ENCODE assay signal across 12 mouse cellular contexts in genomic region chr9:85324158-85324875, GRCm38 (mm10). TPM values are rescaled to one million over a fixed set of nuclear protein-coding genes. Genes with fewer than 3 reads are reported as not detected.
DNase-seq lines count a peak whose midpoint lies in the region; ATAC-seq and TF ChIP-seq lines count a peak whose summit lies in the region.
"Had no signal": no experiment of that assay in that cellular context is flagged by ENCODE, and none has a peak within 500 bp of the region (broad histone marks: within the 10 kb centered on the region; RNA-seq: fewer than 3 reads in every experiment).

No protein-coding gene starts in this region.

- no peaks in the 10 kb centered on the region for H3K9me3 ChIP-seq in limb, embryonic 12.5 days
- no peaks in the 10 kb centered on the region for H3K9me3 ChIP-seq in limb, embryonic 10.5 days (replicated peaks)
- no peaks in the 10 kb centered on the region for H3K9me3 ChIP-seq in hindbrain, embryonic 15.5 days
- no peaks in the 10 kb centered on the region for H3K9me3 ChIP-seq in midbrain, embryonic 15.5 days
- H3K9me3 ChIP-seq: forebrain, embryonic 10.5 days had no signal

- no peak overlapping the region for H3K27ac ChIP-seq in limb, embryonic 12.5 days
- no peak overlapping the region for H3K27ac ChIP-seq in limb, embryonic 10.5 days
- no peak overlapping the region for H3K27ac ChIP-seq in embryonic fibroblast, embryonic 13.5 days (ENCODE audit: insufficient read depth, low read length)
- no peak overlapping the region for H3K27ac ChIP-seq in hindbrain, embryonic 15.5 days (replicated peaks)
- H3K27ac ChIP-seq in midbrain, embryonic 15.5 days = no peak overlapping the region
- H3K27ac ChIP-seq: forebrain, embryonic 10.5 days had no signal

- H3K4me3 ChIP-seq in limb, embryonic 12.5 days (replicated peaks) = peak overlapping the region; percentile 68
- H3K4me3 ChIP-seq in limb, embryonic 10.5 days = no peak overlapping the region
- peak overlapping the region; percentile 49 for H3K4me3 ChIP-seq in embryonic fibroblast, embryonic 13.5 days (ENCODE audit: insufficient read depth, low read length)
- peak overlapping the region; percentile 59 for H3K4me3 ChIP-seq in hindbrain, embryonic 15.5 days
- H3K4me3 ChIP-seq in midbrain, embryonic 15.5 days = peak overlapping the region; percentile 52
- H3K4me3 ChIP-seq: forebrain, embryonic 10.5 days had no signal

- H3K27me3 ChIP-seq in limb, embryonic 12.5 days = peaks cover 39% of the 10 kb centered on the region
- peaks cover 33% of the 10 kb centered on the region for H3K27me3 ChIP-seq in limb, embryonic 10.5 days (ENCODE audit: low read depth, poor library complexity, severe bottlenecking)
- H3K27me3 ChIP-seq in hindbrain, embryonic 15.5 days = no peaks in the 10 kb centered on the region
- no peaks in the 10 kb centered on the region for H3K27me3 ChIP-seq in midbrain, embryonic 15.5 days (replicated peaks)

- no peak for DNase-seq in limb, embryonic 10.5 days (ENCODE audit: low spot score)
- no peak for DNase-seq in adrenal gland, postnatal 25 days
- DNase-seq in natural killer cell, adult 2 months (ENCODE audit: low spot score in 2 of 2) = no peak
- no peak for DNase-seq in layer of hippocampus, postnatal 14 days (ENCODE audit: low spot score in 2 of 2)

- ATAC-seq in limb, embryonic 12.5 days (ENCODE audit: insufficient number of reproducible peaks, insufficient read depth, low FRiP score, low TSS enrichment, low read depth) = no peak
- no peak for ATAC-seq in hindbrain, embryonic 15.5 days (ENCODE audit: low FRiP score, low read depth)
- ATAC-seq in midbrain, embryonic 15.5 days (replicated peaks) = no peak

- H3K9ac ChIP-seq in limb, embryonic 12.5 days (replicated peaks) = no peak overlapping the region
- no peak overlapping the region for H3K9ac ChIP-seq in hindbrain, embryonic 15.5 days
- H3K9ac ChIP-seq in midbrain, embryonic 15.5 days = no peak overlapping the region

- WGBS in limb, embryonic 12.5 days = 71% methylated on average over 11 of the region's 11 CpGs
- WGBS in limb, embryonic 10.5 days = 71% methylated on average over 11 of the region's 11 CpGs
- WGBS in hindbrain, embryonic 15.5 days = 81% methylated on average over 11 of the region's 11 CpGs
- WGBS in midbrain, embryonic 15.5 days = 83% methylated on average over 11 of the region's 11 CpGs

- TF ChIP-seq CTCF in embryonic fibroblast, embryonic 13.5 days (IDR thresholded peaks at IDR 0.05; ENCODE audit: borderline replicate concordance, insufficient read depth, low read length) = no peak

- peak overlapping the region; percentile 89 for H3K4me2 ChIP-seq in limb, embryonic 12.5 days
- H3K4me2 ChIP-seq in hindbrain, embryonic 15.5 days = peak overlapping the region; percentile 84
- H3K4me2 ChIP-seq in midbrain, embryonic 15.5 days = peak overlapping the region; percentile 98

- TF ChIP-seq POLR2A in embryonic fibroblast, embryonic 13.5 days (IDR thresholded peaks at IDR 0.05; ENCODE audit: low read depth, low read length) = no peak

- no peaks in the 10 kb centered on the region for H3K36me3 ChIP-seq in limb, embryonic 12.5 days
- H3K36me3 ChIP-seq in limb, embryonic 10.5 days = no peaks in the 10 kb centered on the region
- H3K36me3 ChIP-seq in hindbrain, embryonic 15.5 days = no peaks in the 10 kb centered on the region
- H3K36me3 ChIP-seq in midbrain, embryonic 15.5 days (replicated peaks) = no peaks in the 10 kb centered on the region
- H3K36me3 ChIP-seq: forebrain, embryonic 10.5 days had no signal

- H3K4me1 ChIP-seq in limb, embryonic 12.5 days (replicated peaks) = no peaks in the 10 kb centered on the region; the same call in 1 of the 2 replicates
- peaks cover 25% of the 10 kb centered on the region for H3K4me1 ChIP-seq in limb, embryonic 10.5 days
- no peaks in the 10 kb centered on the region for H3K4me1 ChIP-seq in embryonic fibroblast, embryonic 13.5 days (ENCODE audit: control insufficient read depth, insufficient read depth, low read length)
- peaks cover 14% of the 10 kb centered on the region for H3K4me1 ChIP-seq in hindbrain, embryonic 15.5 days (replicated peaks)
- H3K4me1 ChIP-seq in midbrain, embryonic 15.5 days = peaks cover 23% of the 10 kb centered on the region

RNA-seq across cellular contexts. Expression of gene Tent5a, which starts 2.8 kb away (rescaled TPM):
- polyA plus RNA-seq in limb, embryonic 12.5 days (2016; fragmentation: Nextera tagmentation; extraction: Ambion mirVana) = 3.3 and 6.1 TPM in 2 replicates
- polyA plus RNA-seq in limb, embryonic 10.5 days (2016; fragmentation: Nextera tagmentation; extraction: Ambion mirVana) = 1.3 and 1.6 TPM in 2 replicates
- polyA plus RNA-seq in embryonic fibroblast, embryonic 13.5 days (2011; ENCODE audit: insufficient read length, low read depth, missing spikeins) = 11.1 and 20.4 TPM in 2 replicates
- 5.8 and 6.3 TPM in 2 replicates for polyA plus RNA-seq in hindbrain, embryonic 15.5 days (2015; fragmentation: Nextera tagmentation; extraction: Ambion mirVana)
- 4.5 and 5.0 TPM in 2 replicates for polyA plus RNA-seq in midbrain, embryonic 15.5 days (2015; fragmentation: Nextera tagmentation; extraction: Ambion mirVana)
- 10.7 and 10.8 TPM in 2 replicates for total RNA-seq in adrenal gland, postnatal 25 days (2021)
- 1 to 10 TPM; 2.6 to 3.6 TPM for total RNA-seq in layer of hippocampus, postnatal 14 days (2021)

RNA-seq across cellular contexts. Expression of gene Gm11114, which starts 11.7 kb away (rescaled TPM):
- not detected in 2 replicates for polyA plus RNA-seq in limb, embryonic 12.5 days (2016; fragmentation: Nextera tagmentation; extraction: Ambion mirVana)
- not detected in 2 replicates for polyA plus RNA-seq in limb, embryonic 10.5 days (2016; fragmentation: Nextera tagmentation; extraction: Ambion mirVana)
- not detected in 2 replicates for polyA plus RNA-seq in embryonic fibroblast, embryonic 13.5 days (2011; ENCODE audit: insufficient read length, low read depth, missing spikeins)
- polyA plus RNA-seq in hindbrain, embryonic 15.5 days (2015; fragmentation: Nextera tagmentation; extraction: Ambion mirVana) = not detected in 2 replicates
- not detected in 2 replicates for polyA plus RNA-seq in midbrain, embryonic 15.5 days (2015; fragmentation: Nextera tagmentation; extraction: Ambion mirVana)
- not detected in 2 replicates for total RNA-seq in adrenal gland, postnatal 25 days (2021)
- total RNA-seq in layer of hippocampus, postnatal 14 days (2021) = not detected
- total RNA-seq: ES-E14 had no signal
- polyA plus RNA-seq: forebrain, embryonic 10.5 days; large intestine, adult 2 months; neural tube, embryonic 11.5 days had no signal
